Mouse (Mus musculus): ENCODE results near the gene Phf7. TPM values are rescaled to one million over a fixed set of nuclear protein-coding genes. Genes with fewer than 3 reads are reported as not detected.
A peak's percentile ranks its signal among the peaks of the same experiment; 100 is the strongest.

Phf7 gene
- 1 to 10 TPM; 7.1 to 8.5 (median 8.2) TPM for total RNA-seq (2022)

DNA sequence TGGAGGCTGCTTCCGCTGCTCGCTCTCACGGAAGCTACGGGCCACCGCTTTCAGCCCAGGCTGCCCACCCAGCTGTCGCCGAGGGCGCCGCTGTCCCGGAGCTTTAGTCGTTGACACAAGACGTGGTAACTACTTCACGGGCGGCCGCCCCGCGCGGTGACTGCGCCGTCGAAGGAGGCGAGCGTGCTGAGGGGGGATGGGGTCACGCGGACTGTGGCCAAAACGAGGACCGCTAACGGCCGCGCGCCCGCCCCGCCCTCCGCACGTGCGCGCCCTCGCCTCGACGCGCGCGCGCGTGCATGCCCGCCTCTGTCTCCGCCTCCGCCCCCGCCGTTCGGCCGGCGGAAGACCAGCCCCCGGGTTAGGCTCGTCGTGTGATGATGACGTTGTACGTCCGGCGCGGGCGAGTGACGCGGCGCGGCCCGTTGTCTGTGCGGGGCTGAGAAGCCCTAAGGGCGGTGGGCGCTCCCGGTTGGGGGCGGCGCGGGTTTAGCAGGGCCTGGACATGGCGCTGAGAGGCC lies at the start of gene Phf7, which contains the start of gene Bap1:
Gene Phf7 (minus strand): TSS at position 234 of the 521 bp plus-strand sequence.
Gene Bap1 (plus strand): TSS at position 367 of the 521 bp plus-strand sequence.
- peak; percentile 92 for DNase-seq

- no peak for DNase-seq
Observed at GRCm38 (mm10) chr14:31285728-31286127, 34.6 kb upstream of the Phf7 start.

DNA sequence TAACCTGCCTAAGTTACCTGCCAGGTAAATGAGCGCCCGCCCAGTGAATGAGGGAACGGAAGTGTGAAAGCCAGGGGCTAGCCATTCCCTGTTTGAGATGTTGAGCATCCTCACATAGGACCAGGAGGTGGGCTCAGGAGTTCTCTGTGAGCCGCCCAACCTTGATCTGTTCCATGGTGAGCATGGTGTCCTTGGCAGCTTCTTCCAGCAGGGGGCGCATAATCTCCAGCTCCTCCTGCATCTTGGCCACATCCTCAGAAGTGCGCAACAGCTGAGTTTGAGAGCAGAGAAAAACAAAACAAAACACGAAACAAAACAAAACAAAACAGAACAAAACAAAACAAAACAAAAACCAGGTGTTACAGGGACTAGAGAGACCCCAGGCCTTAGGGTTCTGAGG lies 21.0 kb upstream of the Phf7 start:
- peak; percentile 54 for DNase-seq

- no peak for DNase-seq
Observed at GRCm38 (mm10) chr14:31271121-31271520, 20.0 kb upstream of the Phf7 start.

GRCm38 (mm10) chr14:31269456-31270100 lies 18.5 kb upstream of the Phf7 start:
- DNase-seq: no peak

GRCm38 (mm10) chr14:31268301-31269001 lies 17.3 kb upstream of the Phf7 start:
- DNase-seq: no peak

DNA sequence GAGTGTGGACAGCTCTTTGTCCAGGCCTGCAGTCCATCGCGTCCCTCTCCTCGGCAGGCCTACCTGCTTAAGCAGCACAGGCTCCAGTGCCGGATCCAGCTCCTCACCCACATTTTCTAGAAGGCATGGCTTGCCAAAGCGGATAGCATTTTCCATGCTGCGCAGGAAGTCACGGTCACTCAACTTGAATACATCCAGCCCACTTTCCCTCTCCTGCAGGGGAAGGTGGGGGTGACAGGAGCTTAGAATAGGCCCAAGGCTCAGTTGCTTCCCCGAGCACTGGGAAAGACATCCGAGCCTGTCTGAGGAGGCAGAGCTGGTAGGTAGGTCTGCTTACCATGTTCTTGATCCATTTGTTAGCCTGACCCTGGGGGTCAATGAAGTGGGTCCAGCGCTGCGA lies 16.5 kb upstream of the Phf7 start:
- no peak for DNase-seq

GRCm38 (mm10) chr14:31260932-31261331 lies 9.8 kb upstream of the Phf7 start:
- DNase-seq: no peak

DNA sequence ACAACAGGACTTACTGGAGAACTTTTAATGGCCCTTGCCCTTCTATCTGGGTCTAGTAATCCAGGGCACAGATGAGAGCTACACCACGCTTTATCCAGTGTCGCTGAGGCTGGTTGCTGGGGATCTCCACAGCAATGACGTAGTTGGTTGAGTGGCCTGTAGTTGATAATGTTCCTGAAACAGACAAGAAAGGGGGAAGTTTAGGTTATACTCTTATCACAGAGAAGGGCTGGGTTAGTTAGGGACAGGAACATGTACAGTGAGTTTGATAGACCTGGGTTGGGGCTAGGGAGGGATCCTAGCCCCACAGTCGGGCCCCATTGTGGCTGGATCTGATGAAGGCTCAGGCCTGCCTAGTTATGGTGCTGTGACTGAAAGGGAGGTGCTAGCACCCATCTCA lies 9.3 kb upstream of the Phf7 start:
- DNase-seq: no peak

DNA sequence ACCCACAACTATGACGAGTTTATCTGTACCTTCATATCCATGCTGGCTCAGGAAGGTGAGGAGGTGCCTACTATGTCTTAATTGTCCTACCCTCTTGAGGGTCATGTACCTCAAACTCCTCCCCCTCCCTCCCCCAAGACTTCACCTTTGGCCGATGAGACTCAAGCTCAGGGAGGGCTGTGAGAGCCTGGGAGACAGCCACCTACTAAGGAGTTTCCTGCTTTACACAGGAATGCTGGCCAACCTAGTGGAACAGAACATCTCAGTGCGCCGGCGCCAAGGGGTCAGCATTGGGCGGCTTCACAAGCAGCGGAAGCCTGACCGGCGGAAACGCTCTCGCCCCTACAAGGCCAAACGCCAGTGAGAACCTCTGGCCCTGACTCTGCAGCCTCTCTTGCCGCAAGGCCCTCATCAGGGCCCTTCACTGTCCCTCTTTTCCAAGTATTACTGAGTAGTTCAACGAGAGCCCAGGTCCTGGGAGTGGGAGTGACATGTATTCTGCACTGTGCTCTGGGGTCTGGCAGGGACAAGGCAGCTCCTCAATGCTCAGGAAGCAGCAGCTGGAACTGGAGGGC lies 7.4 kb upstream of the Phf7 start:
- no peak for DNase-seq

DNA sequence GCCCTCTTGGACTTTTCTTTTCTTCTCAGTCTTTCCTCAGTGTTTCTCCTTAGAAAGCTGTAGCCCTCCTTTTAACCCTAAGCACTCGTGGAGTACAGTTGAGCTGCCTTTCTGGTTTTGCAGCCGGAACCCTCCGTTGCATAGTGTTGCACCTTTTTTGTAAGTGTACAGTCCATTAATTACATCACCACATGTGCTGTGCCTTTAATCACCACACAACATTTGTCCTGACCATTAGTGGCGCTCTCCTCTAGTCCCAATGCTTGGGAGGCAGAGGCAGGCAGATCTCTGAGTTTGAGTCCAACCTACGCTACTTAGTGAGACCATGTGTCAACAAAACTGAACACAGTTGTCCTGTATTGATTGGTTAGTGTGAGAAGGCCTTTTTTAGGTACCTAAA lies 974 bp upstream of the Phf7 start:
- DNase-seq: no peak

GRCm38 (mm10) chr14:31251626-31252025 lies 509 bp upstream of the Phf7 start:
- DNase-seq: no peak

- DNase-seq: no peak
Observed at GRCm38 (mm10) chr14:31250222-31251083, 664 bp downstream of the Phf7 start.

- no peak for DNase-seq
Observed at GRCm38 (mm10) chr14:31248396-31248795, 2.7 kb downstream of the Phf7 start.

GRCm38 (mm10) chr14:31245946-31246345 lies 5.2 kb downstream of the Phf7 start:
- no peak for DNase-seq

DNA sequence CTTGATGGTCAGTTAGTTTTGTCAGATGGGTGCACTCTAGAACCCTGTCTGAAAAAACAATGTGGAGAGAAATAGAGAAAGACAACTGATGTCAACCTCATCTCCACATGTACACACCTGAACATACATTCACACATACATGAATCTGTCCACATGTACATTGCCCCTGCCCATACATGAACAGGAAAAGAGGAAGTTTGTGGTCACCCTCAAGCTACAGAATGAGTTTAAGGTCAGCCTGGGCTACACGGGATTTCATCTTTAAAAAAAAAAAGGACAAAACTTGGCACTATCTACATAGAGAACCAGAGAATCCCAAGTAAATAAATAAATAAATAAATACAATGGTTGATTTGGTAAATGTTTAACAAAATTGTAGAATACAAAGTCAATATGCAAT lies 6.3 kb downstream of the Phf7 start:
- no peak for DNase-seq

DNA sequence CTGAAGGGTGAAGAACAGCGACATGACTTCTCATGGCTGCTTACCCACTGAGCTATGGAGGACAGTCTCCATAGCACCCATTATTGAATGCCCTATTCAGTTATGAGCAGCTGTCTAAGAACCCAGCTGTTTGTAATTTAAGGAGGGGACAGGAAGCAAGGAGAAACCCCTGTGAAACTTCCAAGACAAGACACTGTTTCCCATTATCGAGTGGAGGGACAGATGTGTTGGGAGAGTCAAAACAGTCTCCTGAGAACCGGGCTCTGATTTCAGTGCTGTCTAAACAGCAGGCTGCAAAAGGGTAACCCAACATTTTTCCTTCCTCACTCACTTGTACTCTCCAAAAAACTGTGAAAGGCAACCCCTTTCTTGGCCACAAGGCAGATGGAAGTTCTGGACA lies 10.6 kb downstream of the Phf7 start:
- DNase-seq: no peak

GRCm38 (mm10) chr14:31237101-31237882 lies 13.8 kb downstream of the Phf7 start:
- peak; percentile 42 for DNase-seq

DNA sequence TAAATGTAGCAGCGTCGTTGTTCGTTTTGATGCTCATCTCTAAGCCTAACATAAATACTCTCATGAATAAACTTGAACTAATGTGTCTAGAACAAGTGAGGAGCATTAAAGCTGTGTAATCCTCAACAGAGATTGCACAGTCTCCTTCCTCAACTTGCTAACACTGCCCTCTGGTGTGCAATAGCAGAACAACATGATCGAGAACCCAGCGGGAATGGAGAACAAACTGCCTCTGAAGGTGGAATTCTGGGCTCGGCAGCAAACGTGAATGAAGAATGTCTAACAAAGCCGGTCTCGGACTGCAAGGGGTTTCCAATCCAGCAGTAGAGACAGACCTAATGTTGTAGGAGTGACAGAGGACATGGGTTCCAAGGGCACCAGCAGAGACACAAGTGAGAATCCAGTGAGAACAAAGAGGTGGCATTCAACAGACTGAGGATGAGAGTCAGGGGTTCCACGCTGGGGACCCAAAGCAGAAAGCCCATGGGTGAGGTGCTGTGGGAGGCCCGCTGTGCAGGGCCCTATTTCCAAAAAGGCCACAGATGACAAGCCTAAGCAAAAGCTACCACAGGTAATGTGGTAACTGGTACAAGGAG lies 17.0 kb downstream of the Phf7 start:
- DNase-seq: peak; percentile 62

- DNase-seq: no peak
Observed at GRCm38 (mm10) chr14:31233070-31233995, 17.8 kb downstream of the Phf7 start.

Measured in adrenal gland, adult 8-10 months (tissue).